Mouse (Mus musculus): Measurements from ENCODE around the gene Il1a. TPM values are rescaled to one million over a fixed set of nuclear protein-coding genes. Genes with fewer than 3 reads are reported as not detected.

Gene Il1a
- total and polyA plus RNA-seq, 2 experiments from 2014 or later: 0.31 to 0.93 TPM

- Histone ChIP-seq H3K9me3 (ENCODE audit: low read length) (no peaks in the 10 kb centered on the region), H3K27ac (ENCODE audit: low read depth, low read length) (no peak overlapping the region), H3K36me3 (ENCODE audit: insufficient read depth, low read length) (no peaks in the 10 kb centered on the region), H3K27me3 (ENCODE audit: insufficient read depth, low read length) (no peaks in the 10 kb centered on the region), H3K9ac (replicated peaks; ENCODE audit: low read length, poor library complexity, severe bottlenecking) (no peak overlapping the region), H3K4me2 (ENCODE audit: low read depth, low read length, poor library complexity, severe bottlenecking) (no peak overlapping the region), H3K4me3 (ENCODE audit: low read depth, low read length) (no peak overlapping the region), H3K4me1 (ENCODE audit: insufficient read depth, low read length) (peaks cover 3% of the 10 kb centered on the region; the same call in 1 of the 2 replicates)
- DNase-seq (ENCODE audit: low spot score) (no peak), ATAC-seq (ENCODE audit: low FRiP score) (no peak)
- WGBS: 81% methylated on average over 2 of the region's 2 CpGs
- no peak for TF ChIP-seq CTCF (IDR thresholded peaks at IDR 0.05)
Observed at GRCm38 (mm10) chr2:129253631-129253970, 56.2 kb downstream of the Il1a start.

- H3K4me2 ChIP-seq (ENCODE audit: low read depth, low read length, poor library complexity, severe bottlenecking): no peak overlapping the region
- H3K27ac ChIP-seq (ENCODE audit: low read depth, low read length): no peak overlapping the region
- H3K9me3 ChIP-seq (ENCODE audit: low read length): no peaks in the 10 kb centered on the region
- no peaks in the 10 kb centered on the region for H3K27me3 ChIP-seq (ENCODE audit: insufficient read depth, low read length)
- ATAC-seq (ENCODE audit: low FRiP score) (no peak), DNase-seq (ENCODE audit: low spot score) (no peak)
- no peak for TF ChIP-seq CTCF (IDR thresholded peaks at IDR 0.05)
- H3K36me3 ChIP-seq (ENCODE audit: insufficient read depth, low read length): no peaks in the 10 kb centered on the region
- H3K4me3 ChIP-seq (ENCODE audit: low read depth, low read length): no peak overlapping the region
- no peak overlapping the region for H3K9ac ChIP-seq (replicated peaks; ENCODE audit: low read length, poor library complexity, severe bottlenecking)
- 91% methylated on average over 19 of the region's 19 CpGs for WGBS
- no peaks in the 10 kb centered on the region for H3K4me1 ChIP-seq (ENCODE audit: insufficient read depth, low read length)
Observed at GRCm38 (mm10) chr2:129252836-129253630, 56.7 kb downstream of the Il1a start.

Other genes with a start within 250 kb of the Il1a start
- 53.7 and 58.0 TPM in 2 replicates for gene Ttl, start 244.0 kb downstream of the Il1a start, total RNA-seq (2014; rRNA removed)
- gene Ttl, start 244.0 kb downstream of the Il1a start, polyA plus RNA-seq (2015; fragmentation: Nextera tagmentation; extraction: Ambion mirVana): 28.8 and 30.2 TPM in 2 replicates
- 23.1 and 25.9 TPM in 2 replicates for gene Polr1b, start 209.0 kb downstream of the Il1a start, total RNA-seq (2014; rRNA removed)
- gene Polr1b, start 209.0 kb downstream of the Il1a start, polyA plus RNA-seq (2015; fragmentation: Nextera tagmentation; extraction: Ambion mirVana): 10.4 and 11.1 TPM in 2 replicates
- 12.2 and 23.6 TPM in 2 replicates for gene Chchd5, start 180.3 kb downstream of the Il1a start, total RNA-seq (2014; rRNA removed)
- gene Chchd5, start 180.3 kb downstream of the Il1a start, polyA plus RNA-seq (2015; fragmentation: Nextera tagmentation; extraction: Ambion mirVana): 14.1 and 14.5 TPM in 2 replicates
- 80.0 and 82.2 TPM in 2 replicates for gene Slc20a1, start 111.2 kb downstream of the Il1a start, total RNA-seq (2014; rRNA removed)
- gene Slc20a1, start 111.2 kb downstream of the Il1a start, polyA plus RNA-seq (2015; fragmentation: Nextera tagmentation; extraction: Ambion mirVana): 44.9 and 47.7 TPM in 2 replicates
- gene Ckap2l, start 12.8 kb downstream of the Il1a start, total RNA-seq (2014; rRNA removed): 2.6 and 5.8 TPM in 2 replicates
- 4.8 and 5.0 TPM in 2 replicates for gene Ckap2l, start 12.8 kb downstream of the Il1a start, polyA plus RNA-seq (2015; fragmentation: Nextera tagmentation; extraction: Ambion mirVana)
- not detected in 2 replicates for gene Il1b, start 61.2 kb upstream of the Il1a start, total RNA-seq (2014; rRNA removed)
- gene Il1b, start 61.2 kb upstream of the Il1a start, polyA plus RNA-seq (2015; fragmentation: Nextera tagmentation; extraction: Ambion mirVana): 0.33 TPM in 1 of 2 replicates, not detected in the other
- 0.16 TPM in 1 of 2 replicates, not detected in the other for gene F830045P16Rik, start 226.6 kb upstream of the Il1a start, total RNA-seq (2014; rRNA removed)
- gene F830045P16Rik, start 226.6 kb upstream of the Il1a start, polyA plus RNA-seq (2015; fragmentation: Nextera tagmentation; extraction: Ambion mirVana): not detected in 2 replicates

Data from midbrain, postnatal 0 days (tissue).